Mouse (Mus musculus) splenic B cell, adult 2 months (primary cell): ENCODE results near the gene Ikzf3.

Source experiments
- DNase-seq: peaks from one replicate; pipeline ENCODE4 v3.0.0-alpha.2; 2011; ENCODE audit warnings: low read depth, low spot score
- H3K27me3 ChIP-seq: 2 replicates; pipeline ENCODE4 v1.6.1; 2012; ENCODE audit warnings: mild to moderate bottlenecking, low read length, moderate library complexity, mixed read lengths; ENCODE audit not compliant: control insufficient read depth, poor library complexity, insufficient read depth, severe bottlenecking
- H3K36me3 ChIP-seq: 2 replicates; pipeline ENCODE4 v1.6.1; 2012; ENCODE audit warnings: mild to moderate bottlenecking, low read length, moderate library complexity, mixed read lengths; ENCODE audit not compliant: control insufficient read depth, poor library complexity, insufficient read depth, severe bottlenecking

Ikzf3 gene

GRCm38 (mm10) chr11:98550311-98550974, 4.6 kb upstream of the Ikzf3 start:
- peak; percentile 91 for DNase-seq
- Histone ChIP-seq H3K27me3 (no peaks in the 10 kb centered on the region), H3K36me3 (no peaks in the 10 kb centered on the region)

- Histone ChIP-seq H3K36me3 (no peaks in the 10 kb centered on the region), H3K27me3 (no peaks in the 10 kb centered on the region; the same call in 1 of the 2 replicates)
- no peak for DNase-seq
Measured at GRCm38 (mm10) chr11:98549363-98549762, 3.5 kb upstream of the Ikzf3 start.

- Histone ChIP-seq H3K27me3 (no peaks in the 10 kb centered on the region; the same call in 1 of the 2 replicates), H3K36me3 (0 out of 2 replicates have a peak, but pooled peaks cover 2% of the 10 kb centered on the region)
- DNase-seq: peak; percentile 68
Measured at GRCm38 (mm10) chr11:98547308-98547693, 1.5 kb upstream of the Ikzf3 start.

GRCm38 (mm10) chr11:98546529-98547307, 887 bp upstream of the Ikzf3 start:
- peak; percentile 65 for DNase-seq
- Histone ChIP-seq H3K36me3 (0 out of 2 replicates have a peak, but pooled peaks cover 2% of the 10 kb centered on the region), H3K27me3 (no peaks in the 10 kb centered on the region; the same call in 1 of the 2 replicates)

GRCm38 (mm10) chr11:98544890-98545677, 747 bp downstream of the Ikzf3 start:
- DNase-seq: no peak
- Histone ChIP-seq H3K27me3 (no peaks in the 10 kb centered on the region; the same call in 1 of the 2 replicates), H3K36me3 (0 out of 2 replicates have a peak, but pooled peaks cover 4% of the 10 kb centered on the region)

GRCm38 (mm10) chr11:98543414-98543813, 2.4 kb downstream of the Ikzf3 start:
- peaks cover 6% of the 10 kb centered on the region; the same call in 1 of the 2 replicates for H3K36me3 ChIP-seq
- H3K27me3 ChIP-seq: no peaks in the 10 kb centered on the region; the same call in 1 of the 2 replicates

GRCm38 (mm10) chr11:98542553-98542952, 3.3 kb downstream of the Ikzf3 start:
- DNase-seq: peak; percentile 51

More at GRCm38 (mm10) chr11:98543414-98543813, 2.4 kb downstream of the Ikzf3 start:
- DNase-seq: no peak

GRCm38 (mm10) chr11:98540319-98540718, 5.5 kb downstream of the Ikzf3 start:
- peak; percentile 60 for DNase-seq
- Histone ChIP-seq H3K36me3 (peaks cover 9% of the 10 kb centered on the region; the same call in 1 of the 2 replicates), H3K27me3 (no peaks in the 10 kb centered on the region; the same call in 1 of the 2 replicates)

More at GRCm38 (mm10) chr11:98542553-98542952, 3.3 kb downstream of the Ikzf3 start:
- Histone ChIP-seq H3K27me3 (no peaks in the 10 kb centered on the region; the same call in 1 of the 2 replicates), H3K36me3 (peaks cover 6% of the 10 kb centered on the region; the same call in 1 of the 2 replicates)

GRCm38 (mm10) chr11:98537480-98538034, 8.3 kb downstream of the Ikzf3 start:
- DNase-seq: no peak
- Histone ChIP-seq H3K27me3 (no peaks in the 10 kb centered on the region; the same call in 1 of the 2 replicates), H3K36me3 (peaks cover 7% of the 10 kb centered on the region)

- peaks cover 13% of the 10 kb centered on the region for H3K36me3 ChIP-seq
- H3K27me3 ChIP-seq: no peaks in the 10 kb centered on the region
- DNase-seq: no peak
Measured at GRCm38 (mm10) chr11:98526824-98527461, 18.9 kb downstream of the Ikzf3 start.

GRCm38 (mm10) chr11:98525140-98525539, 20.7 kb downstream of the Ikzf3 start:
- no peaks in the 10 kb centered on the region for H3K27me3 ChIP-seq
- H3K36me3 ChIP-seq: peaks cover 13% of the 10 kb centered on the region
- DNase-seq: peak; percentile 33

GRCm38 (mm10) chr11:98520468-98520867, 25.4 kb downstream of the Ikzf3 start:
- Histone ChIP-seq H3K27me3 (no peaks in the 10 kb centered on the region), H3K36me3 (peaks cover 19% of the 10 kb centered on the region; the same call in 1 of the 2 replicates)
- no peak for DNase-seq

- no peak for DNase-seq
- Histone ChIP-seq H3K27me3 (no peaks in the 10 kb centered on the region), H3K36me3 (peaks cover 29% of the 10 kb centered on the region)
Measured at GRCm38 (mm10) chr11:98513356-98513936, 32.4 kb downstream of the Ikzf3 start.
